Mouse (Mus musculus) MN1 (cell line): ENCODE results near the gene Zmynd8.

Experiments
- DNase-seq: peaks from one replicate; pipeline ENCODE4 v3.0.0-alpha.2; 2016; ENCODE audit warnings: low spot score

Zmynd8 gene

DNA sequence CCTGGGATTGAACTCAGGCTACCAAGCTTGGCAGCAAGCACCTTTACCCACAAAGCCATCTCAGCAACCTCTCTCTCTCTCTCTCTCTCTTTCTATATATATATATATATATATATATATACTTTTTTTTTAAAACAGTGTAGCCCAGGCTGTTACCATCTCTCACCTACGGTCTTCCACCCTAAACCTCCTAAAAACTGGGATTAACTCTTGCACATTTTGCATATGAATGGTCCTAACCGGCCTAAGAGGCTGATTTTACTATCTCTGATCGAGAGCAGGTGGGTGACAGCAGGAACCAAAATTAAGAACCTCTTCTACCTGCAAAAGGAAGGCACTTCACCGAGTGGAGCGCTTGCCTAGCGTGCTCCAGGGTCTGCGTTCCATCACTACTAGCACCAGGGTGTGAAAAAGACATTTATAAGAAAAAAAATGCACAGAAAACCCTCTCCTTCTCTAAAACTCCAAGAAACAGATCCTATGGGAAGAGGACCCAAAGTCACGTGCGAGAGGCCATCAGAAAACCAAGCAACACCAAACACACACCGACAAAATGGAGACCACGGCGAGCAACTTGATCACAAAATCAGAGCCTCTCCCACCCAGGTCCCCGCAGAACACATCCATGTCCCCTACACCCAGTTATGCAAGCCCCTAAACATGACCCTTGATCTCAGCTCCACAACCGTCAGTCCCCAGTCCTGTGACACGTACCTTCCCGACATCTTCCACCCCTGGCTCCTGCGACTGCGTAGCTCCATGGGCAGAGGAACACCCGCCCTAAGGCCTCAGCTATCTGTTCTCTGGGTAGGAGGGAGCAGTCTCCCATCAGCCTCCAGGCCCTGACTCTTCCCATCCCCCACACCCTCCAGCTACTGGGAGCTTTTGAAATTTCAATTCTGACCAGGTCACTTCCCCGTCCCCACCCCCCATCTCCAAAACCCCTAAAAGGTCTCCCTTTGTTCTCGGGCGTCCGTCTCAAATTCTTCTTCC, at the start of gene Zmynd8:
Zmynd8 (minus strand) TSS at position 815 of the 993 bp plus-strand sequence.
- no peak for DNase-seq

DNA sequence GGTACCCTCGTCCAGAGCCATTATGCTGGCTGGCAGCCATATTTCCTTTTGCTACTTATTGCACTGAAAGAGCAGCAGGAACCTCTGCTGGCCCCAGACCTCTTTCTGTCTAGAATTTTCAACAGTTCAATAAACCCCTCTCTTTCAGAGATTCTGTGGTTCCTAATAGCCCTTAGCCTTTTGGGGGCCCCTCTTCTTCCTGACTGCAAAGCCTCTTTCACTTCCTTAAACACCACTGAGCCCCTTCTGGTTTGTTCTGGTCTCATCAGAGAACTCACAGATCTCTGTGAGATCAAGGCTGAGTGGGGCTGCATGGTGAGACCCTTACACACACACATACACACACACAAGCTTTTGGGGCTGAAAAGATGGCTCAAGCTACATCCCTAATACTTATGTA, 49.2 kb upstream of the Zmynd8 start:
- no peak for DNase-seq

DNA sequence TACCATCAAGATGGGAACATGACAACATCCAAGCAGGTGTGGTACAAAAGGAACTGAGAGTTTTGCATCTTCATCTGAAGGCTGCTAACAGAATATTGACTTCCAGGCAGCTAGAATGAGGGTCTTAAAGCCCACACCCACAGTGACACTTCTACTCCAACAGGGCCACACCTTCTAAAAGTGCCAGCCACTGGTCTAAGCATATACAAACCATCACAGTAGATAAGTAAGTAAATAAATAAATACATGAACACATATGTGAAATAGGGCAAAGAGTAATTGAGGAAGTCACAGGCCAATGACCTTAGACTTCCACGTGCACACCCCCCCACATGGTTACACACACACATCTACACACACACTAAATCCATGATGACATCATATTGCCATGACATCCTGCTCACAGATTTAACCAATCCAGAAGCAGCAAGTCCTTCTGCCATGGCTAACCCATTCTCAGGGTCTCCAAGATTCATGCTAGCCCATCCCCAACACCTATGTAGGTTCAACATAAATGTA, 47.3 kb upstream of the Zmynd8 start:
- DNase-seq: no peak

DNA sequence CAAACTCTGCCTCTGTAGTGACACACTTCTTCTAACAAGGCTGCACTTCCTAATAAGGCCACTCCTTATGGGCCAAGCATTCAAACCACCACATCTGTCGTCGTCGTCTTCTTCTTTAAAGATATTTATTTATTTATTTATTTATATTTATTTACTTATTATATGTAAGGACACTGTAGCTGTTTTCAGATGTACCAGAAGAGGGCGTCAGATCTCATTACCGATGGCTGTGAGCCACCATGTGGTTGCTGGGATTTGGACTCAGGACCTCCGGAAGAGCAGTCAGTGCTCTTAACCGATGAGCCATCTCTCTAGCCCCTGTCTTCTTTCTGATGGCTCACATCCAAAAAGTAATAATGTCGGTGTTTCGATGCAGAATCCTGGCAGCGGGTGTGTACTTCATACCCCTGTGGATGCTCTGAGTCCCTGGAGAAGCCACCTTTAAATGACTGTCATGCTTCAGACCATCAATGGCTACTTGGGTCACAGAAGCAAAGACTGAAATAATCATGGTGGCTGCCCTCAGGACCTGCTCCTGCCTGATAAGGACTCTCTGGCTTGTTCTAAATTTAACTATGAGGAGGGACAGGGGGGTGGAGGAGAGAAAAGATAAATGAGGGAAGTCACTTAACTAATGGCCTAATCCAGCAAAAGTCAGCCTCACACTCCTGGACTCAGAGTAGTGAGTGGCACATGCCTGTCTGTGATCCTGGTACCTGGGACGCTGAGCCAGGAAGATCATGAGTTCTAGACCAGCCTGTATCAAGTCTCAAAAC, 45.9 kb upstream of the Zmynd8 start:
- DNase-seq: no peak

DNA sequence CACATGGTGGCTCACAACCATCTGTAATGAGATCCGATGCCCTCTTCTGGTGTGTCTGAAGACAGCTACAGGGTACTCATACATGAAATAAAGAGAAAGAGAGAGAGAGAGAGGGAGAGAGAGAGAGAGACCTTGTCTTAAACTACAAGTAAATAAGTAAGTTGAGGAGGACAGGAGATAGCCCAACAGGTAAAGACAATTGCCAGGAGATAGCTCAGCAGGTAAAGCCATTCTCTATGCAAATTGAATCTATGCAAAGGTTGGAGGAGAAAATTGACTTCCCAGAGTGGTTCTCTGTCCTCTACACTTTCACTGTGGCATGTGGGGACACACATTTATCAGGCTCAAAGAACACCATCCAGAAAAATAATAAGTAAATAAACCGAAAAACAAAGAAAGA, 44.3 kb upstream of the Zmynd8 start:
- no peak for DNase-seq

DNA sequence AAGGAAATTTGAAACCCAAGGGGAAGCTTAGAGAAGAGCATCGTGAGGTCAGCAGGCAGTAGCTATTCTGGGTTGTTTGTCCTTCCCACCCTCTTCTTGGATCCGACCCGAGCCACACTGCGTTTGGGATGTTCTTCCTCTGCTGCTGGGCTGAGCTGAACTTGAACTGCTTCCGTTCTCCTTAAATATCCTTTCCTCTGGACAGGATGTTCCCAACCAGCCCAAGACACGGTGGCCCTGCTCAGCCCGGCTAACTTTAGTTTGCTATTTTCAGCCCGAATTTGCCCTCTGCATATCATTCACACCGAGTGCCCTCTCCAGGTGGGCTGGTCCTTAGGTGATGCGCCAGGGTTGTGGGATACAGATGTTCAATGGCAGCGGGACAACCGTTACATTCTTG, 37.3 kb upstream of the Zmynd8 start:
- no peak for DNase-seq

DNA sequence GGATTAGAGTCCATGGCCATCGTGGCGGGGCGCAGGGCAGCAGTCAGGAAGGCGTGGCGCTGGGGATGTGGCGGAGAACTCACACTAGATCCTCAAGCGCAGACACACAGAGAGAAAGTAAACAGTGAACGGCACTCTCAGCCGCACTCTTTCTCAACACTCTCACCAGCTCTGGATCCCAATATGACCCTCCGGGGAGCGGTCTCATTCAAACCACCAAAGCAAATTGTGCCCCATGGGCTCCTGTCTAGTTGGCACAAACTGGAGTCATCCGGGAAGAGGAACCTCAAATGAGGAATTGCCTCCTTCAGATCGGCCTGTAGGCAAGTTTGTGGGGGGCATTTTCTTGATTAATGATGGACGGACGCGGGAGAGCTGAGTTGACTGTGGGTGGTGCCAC, 28.9 kb upstream of the Zmynd8 start:
- no peak for DNase-seq

DNA sequence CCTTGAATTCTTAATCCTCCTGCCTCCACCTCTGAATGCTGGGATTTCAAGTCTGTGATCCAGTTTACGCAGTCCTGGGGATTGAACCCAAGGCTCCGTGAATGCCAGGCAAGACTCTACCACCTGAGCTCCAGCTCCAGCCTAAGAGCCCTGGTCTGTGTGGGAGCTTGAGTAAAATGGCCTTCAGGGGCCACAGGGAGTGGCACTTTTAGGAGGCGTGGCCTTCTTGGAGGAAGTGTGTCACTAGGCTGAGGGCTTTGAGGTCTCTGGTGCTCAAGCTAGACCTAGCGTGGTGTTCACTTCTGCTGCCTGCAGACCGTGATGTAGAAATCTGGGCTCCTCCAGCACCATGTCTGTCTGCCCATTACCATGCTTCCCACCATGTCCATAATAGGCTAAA, 27.4 kb upstream of the Zmynd8 start:
- DNase-seq: no peak

DNA sequence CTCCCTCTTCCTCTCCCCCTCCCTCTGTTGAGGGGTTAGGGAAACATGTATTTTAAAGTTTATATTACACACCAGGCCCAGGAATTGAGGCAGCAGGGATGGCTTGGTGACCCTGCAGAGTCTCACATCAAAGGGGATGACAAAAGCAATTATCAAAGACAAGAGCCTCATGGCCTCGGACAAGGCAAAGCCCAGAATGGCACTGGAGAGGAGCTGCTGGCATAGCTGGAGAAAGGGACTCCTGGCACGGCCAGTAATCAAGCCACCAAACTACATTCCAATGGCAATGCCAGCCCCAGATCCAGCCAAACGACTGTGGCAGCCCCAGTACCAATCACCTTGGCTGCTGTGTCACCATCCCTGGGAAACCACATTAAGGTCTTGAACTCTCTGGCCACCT, 26.3 kb upstream of the Zmynd8 start:
- peak; percentile 95 for DNase-seq

DNA sequence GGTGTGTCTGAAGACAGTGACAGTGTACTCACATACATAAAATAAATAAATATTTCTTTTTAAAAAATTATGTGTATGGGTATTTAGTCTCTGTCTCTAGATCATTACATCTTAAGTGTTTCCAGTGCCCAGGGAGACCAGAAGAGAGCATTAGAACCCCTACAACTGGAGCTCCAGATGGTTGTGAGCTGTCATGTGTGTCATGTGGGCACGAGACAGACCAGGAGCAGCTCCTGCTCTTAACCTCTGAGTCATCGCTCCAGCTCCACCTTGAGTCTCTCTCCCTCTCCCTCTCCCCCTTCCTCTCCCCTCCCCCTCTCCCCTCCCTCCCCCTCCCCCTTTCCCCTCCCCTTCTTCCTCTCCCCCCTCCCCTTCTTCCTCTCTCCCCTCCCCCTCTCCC, 25.9 kb upstream of the Zmynd8 start:
- DNase-seq: peak; percentile 87

DNA sequence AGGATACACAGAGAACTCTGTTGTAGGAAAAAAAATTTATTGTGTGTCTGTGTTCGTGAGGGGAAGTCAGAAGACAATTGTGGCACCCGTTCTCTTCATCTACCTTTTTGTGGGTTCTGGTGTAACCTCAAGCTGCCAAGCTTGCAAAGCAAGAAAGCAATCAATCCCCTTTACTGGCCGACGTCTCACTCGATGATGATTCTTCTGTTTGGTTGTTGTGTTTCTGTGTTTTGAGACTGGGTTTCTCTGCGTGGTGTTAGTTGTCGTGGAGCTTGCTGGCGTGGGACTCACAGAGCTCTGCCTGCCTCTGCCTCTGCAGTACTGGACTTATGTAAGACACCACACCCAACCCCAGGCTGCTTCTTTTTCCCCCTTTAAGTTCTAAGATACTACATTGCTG, 24.9 kb upstream of the Zmynd8 start:
- DNase-seq: no peak

DNA sequence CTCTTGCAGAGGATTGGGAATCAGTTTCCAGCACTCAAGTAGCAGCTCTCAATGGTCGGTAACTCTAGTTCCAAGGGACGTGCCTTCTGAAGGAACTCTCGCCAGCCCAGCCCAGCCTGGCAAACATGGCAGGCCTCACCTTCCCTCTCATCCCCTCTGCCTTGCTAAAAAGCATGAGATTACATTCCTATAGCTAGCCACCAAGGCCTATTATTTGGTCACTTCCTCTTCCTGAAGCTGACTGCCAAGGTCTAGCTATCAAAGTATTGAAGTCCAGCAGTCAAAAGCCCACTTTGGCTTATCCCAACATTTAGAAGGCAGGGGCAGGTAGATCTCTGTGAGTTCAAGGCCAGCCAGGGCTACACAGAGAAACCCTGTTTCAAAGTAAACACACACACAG, 24.2 kb upstream of the Zmynd8 start:
- DNase-seq: no peak

DNA sequence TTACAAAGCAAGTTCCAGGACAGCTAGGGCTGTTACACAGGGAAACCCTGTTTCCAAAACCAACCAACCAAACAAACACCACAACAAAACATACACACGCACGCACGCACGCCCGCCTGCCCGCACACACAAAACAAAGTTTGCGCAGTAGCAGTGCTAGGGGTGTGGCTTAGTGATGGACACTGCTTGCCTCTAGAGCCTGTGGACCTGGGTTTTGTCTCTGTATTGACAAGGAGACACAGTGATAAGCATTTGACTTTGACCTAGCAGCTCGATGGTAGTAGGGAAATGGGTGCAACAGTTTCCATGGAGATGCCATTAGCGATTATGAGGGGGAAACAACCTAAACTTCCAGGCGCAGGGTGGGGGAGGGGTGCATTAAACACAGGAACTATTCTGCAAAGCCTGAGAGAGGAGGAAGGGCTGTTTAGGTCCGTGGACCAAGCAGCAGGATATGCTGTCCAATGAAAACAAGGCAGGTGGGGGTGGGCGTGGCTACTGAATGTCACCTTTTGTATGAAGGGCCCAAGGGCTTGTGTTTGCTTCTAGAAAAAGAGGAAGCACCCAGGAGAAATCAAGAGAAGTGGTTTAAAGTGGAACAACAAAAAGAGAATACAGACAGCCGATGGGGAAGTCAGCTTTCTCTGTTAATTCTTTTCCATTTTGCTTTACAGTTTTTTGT, 23.4 kb upstream of the Zmynd8 start:
- no peak for DNase-seq

DNA sequence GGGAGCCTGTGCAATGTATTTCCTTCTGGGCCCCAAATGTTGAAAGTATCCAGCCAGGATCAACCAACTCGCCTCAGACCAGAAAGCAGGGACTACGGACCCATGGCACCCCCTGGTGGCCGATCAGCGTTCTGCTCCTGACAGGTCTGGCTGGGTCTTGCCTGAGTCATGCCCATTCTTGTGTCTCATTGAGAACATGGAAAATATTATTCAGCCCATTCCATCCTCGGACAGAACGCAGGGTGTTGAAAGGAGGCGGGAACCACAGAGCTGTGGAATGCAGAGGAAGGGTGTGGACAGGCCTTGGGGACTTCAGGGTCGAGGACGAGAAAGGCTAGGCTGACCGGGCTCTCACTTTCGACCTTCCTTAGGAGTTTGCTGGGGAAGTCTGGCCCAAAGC, 15.5 kb upstream of the Zmynd8 start:
- DNase-seq: peak; percentile 90

DNA sequence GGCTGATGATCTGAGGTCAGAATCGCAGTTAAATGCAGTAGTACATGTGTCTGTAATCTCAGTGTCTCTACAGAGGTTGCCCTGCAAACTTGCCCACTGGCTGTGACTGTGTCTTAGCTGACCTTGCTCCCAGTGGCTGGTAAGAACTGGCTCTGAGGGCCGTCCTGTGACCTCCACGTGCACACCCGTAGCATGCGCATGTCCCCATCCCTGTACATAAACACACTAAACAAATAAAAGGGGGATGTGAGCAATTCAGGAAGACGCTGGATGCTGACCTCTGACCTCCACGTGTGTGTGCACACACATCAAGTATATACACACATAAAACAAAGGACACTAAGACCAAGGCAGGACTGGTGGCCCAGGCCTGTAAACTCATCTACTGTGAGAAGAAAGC, 14.3 kb upstream of the Zmynd8 start:
- no peak for DNase-seq

DNA sequence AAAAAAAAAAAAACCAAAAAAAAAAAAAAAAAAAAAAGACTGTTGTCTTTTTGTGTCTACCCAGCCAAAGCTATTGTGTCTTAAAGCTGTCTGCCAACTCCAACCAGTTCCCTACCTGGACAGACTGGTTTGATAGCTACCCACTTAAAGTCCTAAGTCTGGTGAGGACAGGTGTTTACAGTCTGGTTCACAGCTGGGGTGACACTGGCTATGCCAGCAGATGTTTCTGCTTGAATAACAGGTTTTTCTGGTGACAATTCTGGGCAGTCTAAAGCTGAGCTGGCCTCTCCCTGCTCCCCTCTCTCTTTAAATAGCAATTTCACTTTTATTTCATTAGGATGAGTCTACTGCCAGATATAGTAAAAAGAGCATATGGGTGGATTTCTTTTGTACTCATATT, 10.9 kb upstream of the Zmynd8 start:
- DNase-seq: no peak

DNA sequence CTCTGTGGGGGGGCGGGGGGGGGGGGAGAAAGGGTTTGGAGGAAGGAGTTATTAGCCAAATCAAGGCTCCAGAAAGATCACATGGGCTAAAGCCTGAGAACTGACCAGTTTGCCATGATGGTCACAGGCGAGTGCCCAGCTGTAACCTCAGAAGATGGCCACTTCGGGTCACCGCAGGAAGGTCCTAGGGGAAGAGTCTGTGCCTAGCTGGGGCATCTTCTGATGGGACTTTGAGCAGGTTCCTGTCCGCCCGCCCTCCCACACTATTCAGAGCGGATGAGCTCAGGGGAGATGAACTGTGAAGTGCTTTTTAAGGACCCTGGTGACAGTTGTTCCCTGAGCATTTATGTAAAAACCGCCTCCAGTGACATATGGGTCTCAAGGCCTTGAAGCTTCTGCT, 8.4 kb upstream of the Zmynd8 start:
- DNase-seq: no peak

DNA sequence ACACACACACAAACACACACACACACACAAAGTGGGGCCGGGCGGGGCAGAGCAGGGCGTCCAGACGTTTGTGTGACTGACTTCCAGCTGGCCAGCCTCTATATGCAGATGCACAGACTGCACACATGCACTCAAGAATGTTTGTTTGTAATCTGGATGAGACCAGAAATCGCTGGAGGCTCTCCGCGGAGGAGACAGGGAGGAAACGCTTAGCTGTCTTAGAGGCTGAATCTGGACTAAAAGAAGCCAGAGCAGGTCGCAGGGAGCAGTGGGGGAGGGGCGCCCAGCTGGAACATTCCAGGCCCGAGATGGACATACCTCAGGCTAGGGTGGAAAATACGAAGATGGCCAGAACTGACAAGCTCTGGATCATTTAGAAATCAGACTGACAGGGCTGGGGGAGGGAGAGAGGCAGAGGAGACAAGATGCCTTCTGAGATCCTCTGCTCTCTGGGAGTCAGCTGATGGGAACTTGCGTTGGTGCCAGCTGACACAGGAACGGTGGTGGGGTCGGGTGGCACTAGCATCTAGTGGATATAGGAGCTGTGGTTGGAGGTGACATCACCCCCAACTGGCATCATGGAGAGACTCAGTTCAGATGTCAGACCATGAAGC, 7.6 kb upstream of the Zmynd8 start:
- peak; percentile 74 for DNase-seq

DNA sequence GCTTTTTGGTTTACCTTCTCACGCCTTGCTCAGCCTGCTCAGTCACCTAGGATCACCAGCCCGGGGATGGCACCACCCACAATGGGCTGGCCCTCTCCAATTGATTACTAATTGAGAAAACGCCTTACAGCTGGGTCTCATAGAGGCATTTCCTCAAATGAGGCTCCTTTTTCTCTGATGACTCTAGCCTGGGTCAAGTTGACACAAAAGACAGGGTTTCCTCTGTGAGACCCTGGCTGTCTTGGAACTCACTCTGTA, 2.2 kb upstream of the Zmynd8 start:
- no peak for DNase-seq

DNA sequence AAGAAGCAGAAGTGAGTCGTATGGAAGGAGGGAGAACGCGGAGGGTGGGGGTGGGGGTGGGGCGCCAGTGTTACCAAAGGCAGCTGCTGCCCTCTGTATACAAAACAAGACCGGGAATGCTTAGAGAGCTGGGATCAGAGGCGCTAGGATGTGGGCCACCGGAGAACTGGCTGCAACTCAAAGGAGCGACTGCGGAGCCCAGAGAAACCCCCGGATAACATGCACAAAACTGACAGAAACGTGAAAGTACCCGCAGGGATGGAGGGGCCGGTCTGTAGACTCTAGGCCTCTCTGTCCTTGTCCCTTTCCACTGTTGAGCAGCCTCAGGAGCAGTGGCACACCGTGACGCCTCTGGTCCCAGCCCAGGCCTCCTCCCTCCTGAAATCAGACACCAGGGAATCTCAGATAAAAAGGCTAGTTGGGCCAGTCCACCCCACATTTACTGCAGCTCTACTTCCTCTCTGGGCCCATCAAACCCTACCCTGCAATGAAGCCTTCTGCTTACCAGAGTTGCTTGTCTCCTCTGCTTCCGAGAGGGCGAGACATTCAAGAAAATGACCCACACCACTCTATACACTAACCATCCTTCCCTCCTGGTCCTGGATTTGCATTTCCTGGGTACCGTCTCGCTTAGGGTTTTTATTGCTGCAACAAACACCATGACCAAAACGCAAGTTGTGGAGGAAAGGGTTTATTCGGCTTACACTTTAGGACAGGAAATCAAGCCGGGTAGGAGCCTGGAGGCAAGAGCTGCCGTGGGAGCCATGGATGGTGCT, 1.7 kb upstream of the Zmynd8 start:
- DNase-seq: peak; percentile 63

DNA sequence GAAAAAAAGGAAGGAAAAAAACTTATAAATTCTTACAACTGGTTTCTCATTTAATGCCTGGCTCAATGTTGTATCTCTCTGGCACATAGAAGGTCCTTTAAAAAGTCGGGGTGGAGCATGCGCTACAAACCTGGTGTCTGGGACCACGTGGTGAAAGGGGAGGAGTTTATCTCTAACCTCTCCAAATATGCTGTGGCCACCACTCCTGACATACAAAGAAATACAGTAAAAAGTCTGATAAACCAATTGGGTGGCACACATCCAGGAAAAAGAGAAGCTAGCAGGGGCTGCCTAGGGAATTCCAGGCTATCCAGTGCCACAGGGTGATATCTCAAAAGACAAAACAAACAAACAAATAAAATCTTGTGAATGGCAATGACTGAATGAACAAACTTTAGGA, 1.1 kb upstream of the Zmynd8 start:
- DNase-seq: peak; percentile 51
